Mouse (Mus musculus) gastrocnemius, postnatal 36 days (tissue): ENCODE measurements around the gene Egfl8. TPM values are rescaled to one million over a fixed set of nuclear protein-coding genes. Genes with fewer than 3 reads are reported as not detected.
A peak's percentile ranks its signal among the peaks of the same experiment; 100 is the strongest.

Experiments used
- DNase-seq, 2 experiments: peaks; one replicate each; pipeline ENCODE4 v3.0.0; 2022
- intact Hi-C: fragments of 180-260 bp; cut with DNase I; formaldehyde crosslinking; loops from one replicate; pipeline ENCODE4 v1.15.1; 2025
- total RNA-seq, 2 experiments: library from RNA; stranded (reverse); gene quantifications; 2 replicates each; pipeline ENCODE4 v1.2.3; 2021

Egfl8 gene
- total RNA-seq, 2 experiments from 2014 or later = 1.3 to 2.6 TPM

DNA sequence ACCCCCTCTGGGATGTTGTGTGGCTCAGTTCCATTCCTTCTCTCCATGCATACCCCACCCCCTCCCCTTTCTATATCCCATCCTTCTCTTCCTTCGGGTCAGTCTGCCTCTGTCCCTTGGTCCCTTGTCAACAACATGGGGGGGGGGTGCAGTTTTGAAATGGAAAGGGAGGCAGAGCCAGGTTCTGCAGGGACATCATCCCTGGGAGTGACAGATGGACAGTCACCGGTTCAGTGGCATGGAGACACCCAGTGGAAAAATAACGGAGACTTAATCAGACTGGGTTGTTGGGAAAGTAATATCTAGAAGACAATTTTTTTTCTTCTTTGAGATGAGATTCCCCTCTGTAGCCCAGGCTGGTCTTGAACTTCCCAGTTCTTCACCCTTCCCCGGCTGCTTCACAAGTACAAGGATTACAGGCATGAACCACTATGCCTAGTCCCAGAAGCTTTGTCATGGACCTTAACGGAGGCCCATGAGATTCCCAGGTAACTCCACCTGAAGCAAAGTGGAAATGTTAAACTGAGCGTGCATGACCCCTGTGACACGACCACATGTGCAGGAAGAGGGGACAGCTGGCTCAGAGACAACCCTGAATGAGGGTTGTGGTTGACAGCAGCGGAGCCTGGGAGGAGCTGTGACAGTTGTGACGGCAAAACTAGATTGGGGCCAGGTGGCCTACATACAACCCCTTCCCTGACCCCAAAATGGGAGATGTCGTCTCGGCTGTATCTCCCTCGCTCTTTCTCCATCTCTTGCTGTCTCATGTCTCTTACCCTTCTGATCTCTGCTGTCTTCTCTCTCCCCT lies 14.2 kb upstream of the Egfl8 start:
- intact Hi-C loops = no loop called here
- DNase-seq = no peak

DNA sequence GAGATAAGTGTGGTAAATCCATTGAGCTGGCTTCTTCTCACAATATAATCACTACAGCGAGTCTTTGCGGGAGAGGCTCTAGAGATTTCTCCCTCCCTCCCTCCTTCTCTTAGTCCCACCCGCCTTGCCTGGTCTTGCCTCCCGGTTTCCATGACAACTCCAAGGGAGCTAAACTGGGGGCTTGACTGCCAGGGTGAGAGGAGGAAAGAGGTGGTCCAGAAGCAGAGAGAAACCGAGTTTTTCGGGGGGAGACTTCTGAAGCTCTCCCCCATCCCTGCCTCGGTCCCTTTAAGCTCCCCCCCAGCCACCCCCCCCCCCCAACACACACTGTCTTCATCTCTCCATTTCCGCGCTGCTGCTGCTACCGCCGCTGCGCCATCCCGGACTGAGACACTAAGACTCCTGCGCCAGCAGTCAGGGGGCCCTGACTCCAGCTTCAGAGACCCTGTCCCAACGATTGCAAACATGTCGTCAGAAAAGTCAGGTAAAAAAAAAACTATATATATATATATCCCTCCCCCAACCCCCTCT lies 13.5 kb upstream of the Egfl8 start, which contains the start of gene Prrt1:
Gene Prrt1 (plus strand): TSS at position 313 of the 531 bp plus-strand sequence.
- intact Hi-C loops = no loop called here
- no peak for DNase-seq

DNA sequence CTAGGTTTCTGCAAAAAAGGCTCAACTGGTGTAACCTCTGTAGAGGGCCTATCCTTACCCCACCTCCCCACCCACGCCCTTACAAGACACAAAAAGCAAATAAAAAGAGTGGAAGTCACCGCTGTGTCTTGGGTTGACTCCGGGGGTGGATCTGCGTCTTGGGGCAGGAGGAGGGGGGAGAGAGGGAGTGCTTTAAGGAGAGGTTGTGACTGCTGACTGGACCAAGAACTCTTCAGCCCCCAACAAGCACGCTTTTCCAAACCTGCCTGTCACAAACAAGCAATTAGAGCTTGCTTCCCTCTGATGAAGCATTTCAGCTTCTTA lies 12.8 kb upstream of the Egfl8 start:
- DNase-seq = no peak
- intact Hi-C loops = no loop called here

- peak; percentile 32 to 55 for DNase-seq
- intact Hi-C loops = no loop called here
Observed at GRCm38 (mm10) chr17:34627943-34628643, 12.3 kb upstream of the Egfl8 start, which contains the start of gene Ppt2. Ppt2 (minus strand) TSS chr17:34628510.

GRCm38 (mm10) chr17:34627093-34627942 lies 11.5 kb upstream of the Egfl8 start:
- intact Hi-C loops = no loop called here

DNA sequence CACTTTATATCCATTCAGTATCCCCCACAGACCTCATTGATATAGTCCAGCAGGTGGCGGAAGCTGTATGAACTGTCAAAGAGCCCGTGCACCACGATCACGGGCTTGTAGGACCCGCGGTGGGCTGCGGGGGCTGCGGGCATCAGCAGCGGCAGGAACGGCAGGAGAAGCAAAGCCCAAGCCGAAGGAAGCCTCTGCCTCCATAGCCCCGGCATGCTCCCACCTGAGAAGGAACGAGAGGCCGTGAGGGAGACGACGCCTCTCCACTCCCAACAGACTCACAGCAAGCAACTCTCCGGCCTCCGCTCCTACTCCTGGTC lies 11.0 kb upstream of the Egfl8 start:
- intact Hi-C loops = no loop called here
- no peak for DNase-seq

More at GRCm38 (mm10) chr17:34627093-34627942, 11.5 kb upstream of the Egfl8 start:
- DNase-seq = peak; percentile 75 to 79

- intact Hi-C loops = no loop called here
- no peak for DNase-seq
Observed at GRCm38 (mm10) chr17:34626062-34626772, 10.4 kb upstream of the Egfl8 start.

- intact Hi-C loops = no loop called here
- DNase-seq = no peak
Observed at GRCm38 (mm10) chr17:34624981-34625380, 9.2 kb upstream of the Egfl8 start.

GRCm38 (mm10) chr17:34623161-34623560 lies 7.4 kb upstream of the Egfl8 start:
- intact Hi-C loops = no loop called here
- DNase-seq = no peak

DNA sequence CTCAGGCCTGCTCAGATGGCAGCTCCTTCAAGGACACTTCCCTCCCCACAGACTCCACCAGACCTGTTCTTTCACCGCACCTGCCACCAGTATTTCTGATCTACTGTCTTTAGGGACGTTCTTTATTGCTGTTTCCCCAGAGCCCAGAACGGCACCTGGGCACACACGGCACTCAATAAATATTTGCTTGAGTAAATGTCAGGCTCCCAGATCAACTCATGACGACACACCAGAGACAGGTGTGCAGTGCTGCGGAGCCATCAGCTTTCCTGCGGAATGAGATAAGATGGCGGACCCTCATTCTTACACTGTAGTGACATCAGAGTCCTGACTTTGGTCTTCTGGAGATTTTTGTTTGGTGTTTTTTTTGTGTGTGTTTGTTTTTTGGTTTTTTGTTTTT lies 5.2 kb upstream of the Egfl8 start:
- intact Hi-C loops = no loop called here
- DNase-seq = no peak

GRCm38 (mm10) chr17:34618999-34619398 lies 3.2 kb upstream of the Egfl8 start:
- intact Hi-C loops = loop anchor here (5.0 kb wide), 2 partner anchors 47 to 177 kb away; no protein-coding TSS in a partner anchor
- DNase-seq = peak; percentile 48 to 55

DNA sequence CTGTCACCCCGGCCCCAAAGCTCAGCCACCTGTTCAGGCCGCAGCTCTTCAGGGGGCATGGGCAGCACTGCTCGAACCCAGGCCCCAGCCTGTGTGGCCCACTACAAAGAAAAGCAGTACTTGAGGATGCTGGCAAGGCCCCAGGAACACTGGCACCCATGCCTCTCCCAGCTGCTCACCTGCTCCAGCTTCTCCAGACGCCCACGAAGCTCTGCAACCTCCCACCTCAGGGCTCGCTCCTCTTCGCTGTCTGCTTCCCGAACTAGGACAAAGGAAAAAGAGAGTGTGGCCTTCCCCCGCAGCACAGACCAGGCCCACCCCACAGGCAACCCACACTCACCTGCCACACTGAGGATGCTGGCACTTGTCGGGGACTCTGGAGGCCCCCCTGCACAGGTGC lies 1.9 kb downstream of the Egfl8 start:
- intact Hi-C loops = no loop called here
- no peak for DNase-seq

DNA sequence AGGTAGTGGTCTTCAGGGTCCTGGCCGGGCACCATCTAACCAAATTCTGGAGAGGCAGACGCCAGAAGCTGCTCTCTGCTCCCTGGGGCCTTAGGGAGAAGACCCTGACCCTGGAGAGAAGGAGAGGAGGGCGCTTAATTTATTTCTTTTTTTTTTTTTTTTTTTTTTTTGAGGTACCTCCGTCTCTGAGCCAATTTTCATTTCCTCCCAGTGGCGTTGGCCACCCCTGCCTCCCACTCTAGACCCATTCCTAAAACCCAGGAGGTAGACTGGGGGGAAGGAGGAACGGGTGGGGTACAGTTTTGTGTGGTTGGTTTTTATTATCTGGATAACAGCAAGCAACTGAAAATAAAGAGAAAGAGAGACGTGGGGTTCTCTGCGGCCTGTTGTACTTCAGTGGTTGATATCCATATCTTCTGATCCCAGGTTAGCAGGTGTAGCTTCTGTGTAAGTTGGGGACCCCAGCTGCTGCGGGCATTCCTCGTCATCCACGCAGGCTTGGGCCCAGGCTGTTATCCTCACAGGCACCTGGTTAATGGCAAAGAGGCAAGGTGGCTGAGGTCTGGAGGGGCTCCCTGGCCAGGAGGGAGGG lies 2.6 kb downstream of the Egfl8 start:
- intact Hi-C loops = no loop called here
- DNase-seq = no peak

GRCm38 (mm10) chr17:34611050-34611449 lies 4.7 kb downstream of the Egfl8 start:
- intact Hi-C loops = no loop called here
- DNase-seq = no peak

DNA sequence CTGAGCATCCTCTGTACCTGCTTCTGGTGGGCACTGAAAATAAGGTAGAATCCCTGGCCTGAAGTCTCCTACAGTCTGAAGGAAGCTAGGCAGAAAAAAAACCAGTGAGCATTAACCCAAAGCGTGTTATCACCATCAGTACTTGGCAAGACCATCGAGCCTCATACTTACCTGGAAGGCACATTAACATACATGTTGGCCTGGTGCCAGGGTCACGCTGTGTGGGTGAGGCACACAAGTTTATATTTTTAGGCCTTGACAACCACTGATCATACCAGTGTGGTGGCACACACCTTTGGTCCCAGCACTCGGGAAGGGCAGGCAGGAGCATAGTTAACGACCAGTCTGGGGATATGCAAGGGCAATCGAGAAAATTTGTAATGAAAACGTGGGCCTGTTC lies 7.8 kb downstream of the Egfl8 start:
- DNase-seq = no peak
- intact Hi-C loops = no loop called here

DNA sequence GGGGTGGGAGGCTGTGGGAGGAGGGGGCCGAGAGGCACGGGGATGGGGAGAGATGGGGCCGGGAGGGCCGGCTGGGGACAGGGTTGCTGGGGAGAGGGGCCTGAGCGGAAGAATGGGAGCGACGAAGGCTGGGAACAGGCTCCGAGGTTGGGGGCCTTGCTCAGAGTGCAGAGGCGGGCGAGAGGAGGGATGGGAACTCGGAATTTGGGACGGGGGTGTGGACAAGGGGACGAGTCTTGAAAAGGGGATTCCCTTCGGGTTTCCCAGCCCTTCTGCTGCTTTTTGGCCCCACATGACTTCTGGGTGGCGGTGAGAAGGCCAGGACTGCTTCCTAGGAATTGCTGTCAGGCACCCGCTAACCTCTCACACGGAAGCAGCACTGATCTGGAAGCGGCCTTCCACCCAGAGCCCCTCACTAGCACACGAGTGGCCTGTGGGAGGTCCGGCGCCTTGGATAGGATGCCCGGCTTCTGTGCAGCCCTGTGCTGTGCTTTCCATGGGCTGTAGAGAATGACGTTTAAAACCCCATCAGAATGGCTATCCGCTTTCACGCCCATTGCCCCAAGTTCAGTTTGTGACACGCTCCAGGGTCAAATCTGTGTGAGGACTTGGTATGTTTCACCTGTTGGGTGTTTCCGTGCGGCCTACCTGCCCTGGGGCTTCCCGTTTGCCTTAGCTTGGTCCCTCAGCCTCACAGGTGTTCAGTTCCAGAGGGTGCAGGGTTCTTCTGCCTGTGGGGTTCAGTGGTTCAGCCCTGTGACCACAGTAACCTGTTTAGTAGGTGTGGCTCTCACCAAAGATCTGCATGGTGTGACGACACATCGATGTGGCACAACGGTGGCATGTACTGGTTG lies 9.4 kb downstream of the Egfl8 start:
- no peak for DNase-seq
- intact Hi-C loops = no loop called here

DNA sequence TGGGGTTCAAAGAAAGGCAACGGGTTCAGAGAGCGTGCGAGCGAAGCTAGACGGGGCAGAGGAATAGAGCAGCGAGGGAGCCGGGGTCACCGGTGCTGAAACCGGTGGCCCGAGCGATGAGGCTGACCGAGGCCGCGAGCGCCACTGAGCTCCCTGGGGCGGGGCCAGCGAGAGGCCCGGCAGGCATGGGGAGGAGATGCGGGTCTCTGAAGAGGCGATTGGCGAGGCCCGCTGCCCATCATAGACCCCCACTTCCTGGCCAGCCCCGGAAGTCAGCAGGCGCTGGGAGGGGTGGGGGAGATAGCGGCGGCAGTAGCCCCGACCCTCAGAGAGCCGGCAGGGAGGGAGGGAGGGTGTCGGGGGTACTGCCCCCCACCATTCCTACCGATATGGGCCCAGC lies 10.2 kb downstream of the Egfl8 start:
- peak; percentile 96 to 97 for DNase-seq
- intact Hi-C loops = no loop called here

- no peak for DNase-seq
- intact Hi-C loops = no loop called here
Observed at GRCm38 (mm10) chr17:34604511-34605237, 11.1 kb downstream of the Egfl8 start.
